Mouse (Mus musculus): ENCODE measurements around the gene Ppp1r37. TPM values are rescaled to one million over a fixed set of nuclear protein-coding genes. Genes with fewer than 3 reads are reported as not detected.

Ppp1r37 gene
- polyA plus RNA-seq, 1 experiment from 2014 or later, result 37.8 TPM

- Histone ChIP-seq H3K9ac (ENCODE audit: low read depth, low read length) (no peak overlapping the region), H3K27ac (ENCODE audit: low read length) (no peak overlapping the region), H3K4me1 (ENCODE audit: control insufficient read depth, insufficient read depth, low read length) (peaks cover 22% of the 10 kb centered on the region), H3K4me2 (ENCODE audit: low read length) (no peak overlapping the region), H3K27me3 (ENCODE audit: control insufficient read depth, insufficient read depth, low read depth, low read length) (peaks cover 42% of the 10 kb centered on the region), H3K4me3 (ENCODE audit: low read depth, low read length) (no peak overlapping the region), H3K9me3 (replicated peaks; ENCODE audit: control insufficient read depth, low read length, poor library complexity, severe bottlenecking) (no peaks in the 10 kb centered on the region), H3K36me3 (ENCODE audit: control insufficient read depth, insufficient read depth, low read length) (peaks cover 3% of the 10 kb centered on the region)
- 67% methylated on average over 3 of the region's 3 CpGs for WGBS
- ATAC-seq, result no peak
These were observed 12.7 kb upstream of the Ppp1r37 start for GRCm38 (mm10) chr7:19575559-19575958.

DNA sequence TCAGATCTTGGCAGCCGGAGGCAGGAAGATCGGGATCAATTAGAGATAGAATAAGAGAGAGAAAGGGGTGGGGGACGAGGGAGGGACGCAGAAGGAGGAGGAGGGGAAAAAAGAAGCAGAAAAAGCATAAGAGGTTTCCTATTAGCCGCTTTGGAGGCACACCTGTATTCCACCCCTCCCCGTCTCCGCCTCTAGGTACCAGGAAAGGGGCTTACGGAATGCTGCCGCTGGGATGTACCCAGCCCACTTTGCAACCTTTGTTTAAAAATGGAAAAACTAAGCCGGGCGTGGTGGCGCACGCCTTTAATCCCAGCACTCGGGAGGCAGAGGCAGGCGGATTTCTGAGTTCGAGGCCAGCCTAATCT is 10.9 kb upstream of the Ppp1r37 start:
- H3K36me3 ChIP-seq (ENCODE audit: control insufficient read depth, insufficient read depth, low read length), result peaks cover 7% of the 10 kb centered on the region; the same call in 1 of the 2 replicates
- H3K9ac ChIP-seq (ENCODE audit: low read depth, low read length), result peak overlapping the region; percentile 84
- H3K27me3 ChIP-seq (ENCODE audit: control insufficient read depth, insufficient read depth, low read depth, low read length), result peaks cover 34% of the 10 kb centered on the region
- peak overlapping the region; percentile 87 for H3K4me2 ChIP-seq (ENCODE audit: low read length)
- WGBS, result 29% methylated on average over 16 of the region's 16 CpGs
- peak; percentile 10; the same call in 1 of the 2 replicates for ATAC-seq
- no peaks in the 10 kb centered on the region for H3K9me3 ChIP-seq (replicated peaks; ENCODE audit: control insufficient read depth, low read length, poor library complexity, severe bottlenecking)
- H3K27ac ChIP-seq (ENCODE audit: low read length), result peak overlapping the region; percentile 62
- H3K4me3 ChIP-seq (ENCODE audit: low read depth, low read length), result peak overlapping the region; percentile 70
- peaks cover 22% of the 10 kb centered on the region for H3K4me1 ChIP-seq (ENCODE audit: control insufficient read depth, insufficient read depth, low read length)

DNA sequence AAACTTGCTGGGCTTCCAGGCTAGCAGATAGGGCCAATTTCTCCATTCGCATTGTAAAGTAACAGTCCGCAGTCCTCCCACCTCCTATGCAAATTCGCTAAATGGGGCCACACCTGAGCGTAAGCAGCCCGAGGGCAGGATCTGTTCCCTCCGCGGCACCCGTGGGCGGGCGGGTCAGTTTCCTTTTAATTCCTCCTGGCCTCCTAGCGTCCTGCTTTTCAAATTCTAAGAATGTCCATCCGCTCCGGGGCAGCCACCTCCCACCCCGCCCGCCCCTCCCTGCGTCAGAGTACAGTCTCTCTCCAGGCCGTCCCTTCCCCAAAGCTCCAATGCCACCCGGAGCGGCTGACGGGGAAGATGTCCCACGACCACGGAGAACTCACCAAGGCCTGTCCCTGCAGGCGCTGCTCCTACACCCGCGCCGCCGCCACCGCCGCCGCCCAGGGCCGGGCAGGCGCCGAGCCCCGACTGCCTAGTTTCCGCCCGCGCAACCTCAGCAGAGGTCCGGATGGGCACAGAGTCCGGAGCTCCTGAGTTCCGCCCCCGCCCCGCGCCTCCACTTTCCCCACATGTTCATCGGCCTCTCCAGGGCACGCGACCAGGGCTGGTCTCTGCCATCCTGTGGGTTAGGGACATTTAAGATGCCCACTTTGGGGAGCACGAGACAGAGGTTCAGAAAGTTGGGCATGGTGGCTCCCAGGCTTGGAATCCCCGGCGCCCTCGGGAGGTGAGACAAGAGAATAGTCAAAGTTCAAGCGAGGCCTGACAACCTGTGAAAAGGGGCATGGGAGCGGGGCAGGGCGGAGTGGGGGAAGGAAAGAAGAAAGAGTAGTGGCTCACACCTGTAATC is 10.3 kb upstream of the Ppp1r37 start:
- Histone ChIP-seq H3K27me3 (ENCODE audit: control insufficient read depth, insufficient read depth, low read depth, low read length) (peaks cover 28% of the 10 kb centered on the region), H3K27ac (ENCODE audit: low read length) (peak overlapping the region; percentile 62), H3K4me2 (ENCODE audit: low read length) (peak overlapping the region; percentile 87), H3K36me3 (ENCODE audit: control insufficient read depth, insufficient read depth, low read length) (peaks cover 7% of the 10 kb centered on the region; the same call in 1 of the 2 replicates), H3K9me3 (replicated peaks; ENCODE audit: control insufficient read depth, low read length, poor library complexity, severe bottlenecking) (no peaks in the 10 kb centered on the region), H3K4me3 (ENCODE audit: low read depth, low read length) (peak overlapping the region; percentile 70), H3K9ac (ENCODE audit: low read depth, low read length) (peak overlapping the region; percentile 84), H3K4me1 (ENCODE audit: control insufficient read depth, insufficient read depth, low read length) (peaks cover 22% of the 10 kb centered on the region)
- ATAC-seq, result peak; percentile 86
- WGBS, result under 1% methylated on average over 46 of the region's 53 CpGs

GRCm38 (mm10) chr7:19569647-19570046 is 6.8 kb upstream of the Ppp1r37 start:
- Histone ChIP-seq H3K9ac (ENCODE audit: low read depth, low read length) (no peak overlapping the region), H3K27ac (ENCODE audit: low read length) (no peak overlapping the region), H3K9me3 (replicated peaks; ENCODE audit: control insufficient read depth, low read length, poor library complexity, severe bottlenecking) (no peaks in the 10 kb centered on the region), H3K4me1 (ENCODE audit: control insufficient read depth, insufficient read depth, low read length) (peaks cover 14% of the 10 kb centered on the region), H3K4me2 (ENCODE audit: low read length) (no peak overlapping the region), H3K27me3 (ENCODE audit: control insufficient read depth, insufficient read depth, low read depth, low read length) (no peaks in the 10 kb centered on the region), H3K36me3 (ENCODE audit: control insufficient read depth, insufficient read depth, low read length) (peaks cover 16% of the 10 kb centered on the region), H3K4me3 (ENCODE audit: low read depth, low read length) (no peak overlapping the region)
- no peak for ATAC-seq
- 89% methylated on average over 3 of the region's 3 CpGs for WGBS

- no peak for ATAC-seq
- Histone ChIP-seq H3K4me2 (ENCODE audit: low read length) (no peak overlapping the region), H3K9me3 (replicated peaks; ENCODE audit: control insufficient read depth, low read length, poor library complexity, severe bottlenecking) (no peaks in the 10 kb centered on the region), H3K9ac (ENCODE audit: low read depth, low read length) (no peak overlapping the region), H3K4me1 (ENCODE audit: control insufficient read depth, insufficient read depth, low read length) (peaks cover 19% of the 10 kb centered on the region), H3K4me3 (ENCODE audit: low read depth, low read length) (no peak overlapping the region), H3K36me3 (ENCODE audit: control insufficient read depth, insufficient read depth, low read length) (peaks cover 24% of the 10 kb centered on the region), H3K27me3 (ENCODE audit: control insufficient read depth, insufficient read depth, low read depth, low read length) (no peaks in the 10 kb centered on the region), H3K27ac (ENCODE audit: low read length) (no peak overlapping the region)
- WGBS, result 95% methylated on average over 8 of the region's 8 CpGs
These were observed 4.5 kb upstream of the Ppp1r37 start for GRCm38 (mm10) chr7:19567426-19567825.

DNA sequence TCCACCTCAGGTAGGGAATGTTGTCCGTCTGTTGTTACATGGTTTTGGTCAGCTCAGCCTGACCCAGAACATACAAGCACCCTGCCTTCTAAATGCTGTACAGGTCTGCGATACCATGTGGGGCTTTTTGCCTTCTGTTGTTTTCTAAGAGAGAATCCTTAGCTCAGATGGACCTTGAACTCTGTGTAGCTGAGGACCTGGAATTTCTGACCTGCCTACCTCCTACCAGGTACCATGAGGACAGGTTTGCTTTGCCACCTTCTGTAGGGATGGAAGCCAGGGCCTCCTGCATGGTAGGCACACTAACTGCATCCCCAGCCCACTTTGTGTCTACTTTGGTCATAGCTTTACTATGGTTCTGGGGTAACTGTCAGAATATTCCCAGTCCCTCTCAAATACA is 2.9 kb upstream of the Ppp1r37 start:
- Histone ChIP-seq H3K36me3 (ENCODE audit: control insufficient read depth, insufficient read depth, low read length) (peaks cover 24% of the 10 kb centered on the region), H3K9me3 (replicated peaks; ENCODE audit: control insufficient read depth, low read length, poor library complexity, severe bottlenecking) (no peaks in the 10 kb centered on the region), H3K4me1 (ENCODE audit: control insufficient read depth, insufficient read depth, low read length) (peaks cover 13% of the 10 kb centered on the region), H3K4me3 (ENCODE audit: low read depth, low read length) (no peak overlapping the region), H3K9ac (ENCODE audit: low read depth, low read length) (no peak overlapping the region), H3K4me2 (ENCODE audit: low read length) (no peak overlapping the region), H3K27ac (ENCODE audit: low read length) (no peak overlapping the region), H3K27me3 (ENCODE audit: control insufficient read depth, insufficient read depth, low read depth, low read length) (no peaks in the 10 kb centered on the region)
- WGBS, result 97% methylated on average over 2 of the region's 2 CpGs
- ATAC-seq, result no peak

DNA sequence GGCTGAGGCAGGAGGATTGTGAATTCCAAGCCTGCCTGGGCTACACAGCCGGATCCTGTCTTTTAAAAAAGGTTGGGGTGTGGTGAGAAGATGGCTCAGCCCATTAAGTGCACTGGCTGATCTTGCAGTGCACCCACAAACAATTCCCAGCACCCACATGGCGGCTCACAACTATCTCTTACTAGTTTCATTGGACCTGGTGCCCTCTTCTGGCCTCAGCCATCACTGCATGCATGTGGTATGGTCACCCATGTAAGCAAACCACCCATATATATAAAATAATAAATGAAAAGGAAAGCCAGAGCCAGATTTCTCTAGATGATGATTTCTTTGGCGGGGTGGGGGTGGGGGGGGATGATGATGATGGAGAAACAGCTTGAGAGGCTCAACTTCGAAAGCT is 1.6 kb upstream of the Ppp1r37 start:
- no peaks in the 10 kb centered on the region for H3K9me3 ChIP-seq (replicated peaks; ENCODE audit: control insufficient read depth, low read length, poor library complexity, severe bottlenecking)
- no peak overlapping the region for H3K27ac ChIP-seq (ENCODE audit: low read length)

DNA sequence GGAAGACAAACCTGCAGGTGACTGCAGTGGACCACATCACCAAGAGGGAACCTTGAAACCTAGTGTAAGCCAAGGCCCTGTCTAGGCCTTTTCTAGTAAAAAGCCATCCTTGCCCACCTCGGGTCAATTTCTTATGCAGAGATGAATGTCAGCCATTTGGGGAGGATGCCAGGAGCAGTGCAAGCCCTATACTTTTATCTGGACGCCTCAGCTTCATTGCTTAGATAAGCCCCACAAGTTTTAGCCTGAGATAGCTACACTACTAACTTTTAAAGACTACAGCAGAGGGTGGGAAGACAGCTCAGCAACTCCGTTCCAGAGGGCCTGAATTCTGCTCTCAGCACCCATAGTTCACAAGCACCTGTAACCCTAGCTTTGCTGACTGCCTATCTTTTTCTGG is 1.0 kb upstream of the Ppp1r37 start:
- WGBS, result 93% methylated on average over 3 of the region's 3 CpGs
- H3K4me1 ChIP-seq (ENCODE audit: control insufficient read depth, insufficient read depth, low read length), result peaks cover 32% of the 10 kb centered on the region
- no peak overlapping the region; the same call in 1 of the 2 replicates for H3K9ac ChIP-seq (ENCODE audit: low read depth, low read length)
- no peak overlapping the region for H3K4me2 ChIP-seq (ENCODE audit: low read length)
- no peak for ATAC-seq
- H3K27ac ChIP-seq (ENCODE audit: low read length), result no peak overlapping the region
- H3K4me3 ChIP-seq (ENCODE audit: low read depth, low read length), result no peak overlapping the region
- peaks cover 17% of the 10 kb centered on the region for H3K36me3 ChIP-seq (ENCODE audit: control insufficient read depth, insufficient read depth, low read length)
- no peaks in the 10 kb centered on the region for H3K27me3 ChIP-seq (ENCODE audit: control insufficient read depth, insufficient read depth, low read depth, low read length)
- H3K9me3 ChIP-seq (replicated peaks; ENCODE audit: control insufficient read depth, low read length, poor library complexity, severe bottlenecking), result no peaks in the 10 kb centered on the region

More for the DNA sequence above, 1.6 kb upstream of the Ppp1r37 start:
- Histone ChIP-seq H3K9ac (ENCODE audit: low read depth, low read length) (no peak overlapping the region), H3K4me3 (ENCODE audit: low read depth, low read length) (no peak overlapping the region), H3K4me1 (ENCODE audit: control insufficient read depth, insufficient read depth, low read length) (peaks cover 26% of the 10 kb centered on the region), H3K27me3 (ENCODE audit: control insufficient read depth, insufficient read depth, low read depth, low read length) (no peaks in the 10 kb centered on the region), H3K36me3 (ENCODE audit: control insufficient read depth, insufficient read depth, low read length) (peaks cover 19% of the 10 kb centered on the region), H3K4me2 (ENCODE audit: low read length) (no peak overlapping the region)
- WGBS, result 94% methylated on average over 4 of the region's 4 CpGs
- no peak for ATAC-seq
